23 mouse cellular contexts compared by ENCODE assay signal in the genomic region with DNA sequence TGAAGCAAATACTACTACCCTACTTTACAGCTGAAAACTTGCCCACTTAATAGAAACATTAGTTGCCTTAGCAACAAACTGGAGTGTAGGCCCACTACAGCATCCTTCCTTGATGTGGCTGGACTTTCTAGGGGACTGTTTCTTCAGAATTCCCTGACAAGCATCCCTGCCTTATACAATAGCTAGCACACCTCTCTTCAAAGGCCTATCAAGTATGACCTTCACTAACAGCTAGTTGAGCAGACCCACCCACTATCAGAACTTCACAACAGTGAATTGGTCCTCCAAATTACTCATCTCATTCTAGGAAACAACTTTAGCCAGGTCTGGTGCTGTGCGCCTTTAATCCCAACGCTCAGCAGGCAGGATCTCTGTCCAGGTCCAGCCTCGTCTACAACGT.
"Had no signal": no experiment of that assay in that cellular context is flagged by ENCODE, and none has a peak within 500 bp of the region (broad histone marks: within the 10 kb centered on the region; RNA-seq: fewer than 3 reads in every experiment).

No protein-coding gene starts in this region.

- H3K27me3 ChIP-seq: liver, embryonic 15.5 days; lung, embryonic 15.5 days; midbrain, embryonic 12.5 days; neural tube, embryonic 13.5 days; neural tube, embryonic 15.5 days; stomach, embryonic 15.5 days had no signal

- H3K9ac ChIP-seq: liver, embryonic 15.5 days; liver, postnatal 0 days; lung, embryonic 15.5 days; midbrain, embryonic 12.5 days; neural tube, embryonic 13.5 days; neural tube, embryonic 15.5 days; stomach, embryonic 15.5 days had no signal

- H3K4me1 ChIP-seq: lung, embryonic 15.5 days; midbrain, embryonic 10.5 days; midbrain, embryonic 12.5 days; neural tube, embryonic 13.5 days; neural tube, embryonic 15.5 days; stomach, embryonic 15.5 days had no signal

- H3K27ac ChIP-seq: liver, embryonic 15.5 days; lung, embryonic 15.5 days; midbrain, embryonic 10.5 days; midbrain, embryonic 12.5 days; neural tube, embryonic 13.5 days; neural tube, embryonic 15.5 days; stomach, embryonic 15.5 days; stomach, postnatal 0 days had no signal

- H3K9me3 ChIP-seq: liver, embryonic 15.5 days; lung, embryonic 15.5 days; midbrain, embryonic 10.5 days; midbrain, embryonic 12.5 days; neural tube, embryonic 13.5 days; neural tube, embryonic 15.5 days; stomach, embryonic 15.5 days had no signal

- ATAC-seq: liver, postnatal 0 days; midbrain, embryonic 16.5 days had no signal

- DNase-seq: liver, postnatal 0 days; lung, adult 2 months; lung, postnatal 10 days; lung, postnatal 4 days; midbrain, embryonic 14.5 days; retina, postnatal 1 day; right cerebral cortex, adult 18-20 months; right cerebral cortex, postnatal 25 days; right cerebral cortex, postnatal 4 days; spleen, adult 18-20 months; thymus, adult 2 months; thymus, postnatal 25 days; thymus, postnatal 4 days had no signal

- H3K4me2 ChIP-seq: liver, embryonic 15.5 days; lung, embryonic 15.5 days; midbrain, embryonic 12.5 days; neural tube, embryonic 13.5 days; neural tube, embryonic 15.5 days; stomach, embryonic 15.5 days had no signal

- H3K4me3 ChIP-seq: liver, embryonic 15.5 days; lung, embryonic 15.5 days; midbrain, embryonic 10.5 days; midbrain, embryonic 12.5 days; myocyte; neural tube, embryonic 13.5 days; neural tube, embryonic 15.5 days; stomach, embryonic 15.5 days had no signal
